Mouse (Mus musculus) lung, embryonic 16.5 days (tissue): ENCODE results near the gene Marco. TPM values are rescaled to one million over a fixed set of nuclear protein-coding genes. Genes with fewer than 3 reads are reported as not detected.
A peak's percentile ranks its signal among the peaks of the same experiment; 100 is the strongest.

Experiments
- ATAC-seq: fragments of 200-750 bp; cut with Nextera tagmentation; 2 replicates; pipeline ENCODE4 v1.8.0; 2017; ENCODE audit warnings: low read depth, mild to moderate bottlenecking, moderate library complexity
- H3K27ac ChIP-seq: fragments of 300-500 bp; sonication (generic); 2 replicates; pipeline ENCODE4 v1.5.1; 2014; ENCODE audit warnings: mild to moderate bottlenecking, control low read depth, low read length
- H3K27me3 ChIP-seq: fragments of 300-500 bp; sonication (generic); 2 replicates; pipeline ENCODE4 v1.6.1; 2014; ENCODE audit warnings: low read depth, low read length, mixed read lengths; ENCODE audit not compliant: control insufficient read depth, insufficient read depth
- H3K36me3 ChIP-seq: fragments of 300-500 bp; sonication (generic); 2 replicates; pipeline ENCODE4 v1.6.1; 2014; ENCODE audit warnings: low read length; ENCODE audit not compliant: control insufficient read depth, insufficient read depth
- H3K4me1 ChIP-seq: fragments of 300-500 bp; sonication (generic); replicated peaks from 2 replicates; pipeline ENCODE4 v1.6.1; 2014; ENCODE audit warnings: low read length, mixed read lengths; ENCODE audit not compliant: control insufficient read depth, insufficient read depth
- H3K4me2 ChIP-seq: fragments of 300-500 bp; sonication (generic); 2 replicates; pipeline ENCODE4 v1.6.1; 2014; ENCODE audit warnings: low read depth, low read length, control low read depth
- H3K4me3 ChIP-seq: fragments of 300-500 bp; sonication (generic); 2 replicates; pipeline ENCODE4 v1.5.1; 2014; ENCODE audit warnings: mild to moderate bottlenecking, low read length, control low read depth
- H3K9ac ChIP-seq: fragments of 300-500 bp; sonication (generic); 2 replicates; pipeline ENCODE4 v1.6.1; 2014; ENCODE audit warnings: low read length, control low read depth
- H3K9me3 ChIP-seq: fragments of 300-500 bp; sonication (generic); 2 replicates; pipeline ENCODE4 v1.6.1; 2016; ENCODE audit warnings: low read length; ENCODE audit not compliant: control insufficient read depth
- WGBS: fragments of 180-500 bp; shearing (Covaris S2); extraction: QIAGEN DNeasy Blood & Tissue Kit; methylation state at CpG from one replicate; pipeline ENCODE4 v1.1.7; 2014; 5-methylcytosine and 5-hydroxymethylcytosine counted together
- polyA plus RNA-seq: library from polyadenylated mRNA; unstranded; fragments of >200 nt; fragmentation: Nextera tagmentation; extraction: Ambion mirVana; gene quantifications from 2 replicates; pipeline ENCODE4 v1.2.1, GENCODE M21; 2015

The Marco gene
- polyA plus RNA-seq, 1 experiment from 2014 or later, result 0.28 TPM

DNA sequence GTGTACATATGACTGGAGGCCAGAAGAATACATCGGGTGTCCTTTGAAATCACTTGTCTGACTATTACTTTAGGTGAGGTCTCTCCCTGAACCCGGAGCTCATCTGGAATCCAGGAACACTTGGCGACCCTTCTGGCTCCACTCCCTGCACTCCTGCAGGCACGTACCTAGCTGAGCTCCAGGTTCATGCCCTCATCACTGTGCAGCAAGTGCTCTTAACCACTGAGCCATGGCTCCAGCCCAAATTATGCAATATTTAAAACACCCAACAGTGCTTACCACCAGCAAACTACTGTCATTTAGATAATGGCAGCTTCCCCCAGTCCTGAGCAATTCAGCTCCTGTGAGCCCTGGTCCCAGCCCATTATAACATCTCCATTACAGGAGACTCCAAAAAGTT lies 4.2 kb upstream of the Marco start:
- WGBS, result 78% methylated on average over 4 of the region's 4 CpGs
- ATAC-seq, result peak; percentile 49; the same call in 1 of the 2 replicates
- H3K4me1 ChIP-seq, result no peaks in the 10 kb centered on the region
- H3K27me3 ChIP-seq, result no peaks in the 10 kb centered on the region
- H3K4me2 ChIP-seq, result no peak overlapping the region
- no peaks in the 10 kb centered on the region for H3K36me3 ChIP-seq
- no peak overlapping the region for H3K9ac ChIP-seq
- no peak overlapping the region for H3K4me3 ChIP-seq
- no peaks in the 10 kb centered on the region for H3K9me3 ChIP-seq
- no peak overlapping the region for H3K27ac ChIP-seq

DNA sequence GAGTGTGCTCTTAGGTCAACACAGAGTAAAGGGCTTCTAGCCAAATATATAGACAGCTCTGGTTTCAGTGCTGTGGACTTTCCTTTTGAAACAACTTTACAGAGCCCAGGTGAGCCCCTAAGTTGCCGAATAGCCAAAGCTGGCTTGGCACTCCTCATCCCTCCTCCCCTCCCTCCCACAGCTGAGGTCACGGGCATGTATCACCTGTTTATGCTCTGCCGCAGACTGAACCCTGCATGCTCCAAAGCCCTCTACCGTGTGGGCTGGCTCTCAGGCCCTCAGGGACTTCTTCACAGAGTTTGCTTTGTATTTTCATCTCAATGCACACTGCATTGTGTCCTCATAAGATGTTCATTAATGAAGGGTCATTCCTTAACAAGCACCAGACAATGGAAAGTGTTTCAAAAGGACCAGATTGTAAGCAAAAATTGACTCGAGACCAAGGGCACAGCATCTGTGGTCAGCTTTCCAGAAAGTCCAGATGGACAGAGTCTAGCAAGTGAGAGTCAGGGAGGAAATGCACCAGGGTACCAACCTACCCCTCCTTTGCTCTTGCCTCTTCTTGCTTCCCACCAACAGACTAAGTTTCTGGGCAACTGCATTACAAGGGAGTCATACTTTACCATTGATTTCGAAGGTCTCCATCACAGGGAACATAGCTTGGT lies 646 bp downstream of the Marco start:
- Histone ChIP-seq H3K4me1 (no peaks in the 10 kb centered on the region), H3K27me3 (no peaks in the 10 kb centered on the region), H3K27ac (no peak overlapping the region), H3K9me3 (no peaks in the 10 kb centered on the region), H3K36me3 (no peaks in the 10 kb centered on the region), H3K4me2 (no peak overlapping the region), H3K9ac (no peak overlapping the region), H3K4me3 (no peak overlapping the region)
- ATAC-seq, result no peak
- WGBS, result 51% methylated on average over 6 of the region's 6 CpGs

- WGBS, result 58% methylated on average over 4 of the region's 4 CpGs
- Histone ChIP-seq H3K9ac (no peak overlapping the region), H3K27ac (no peak overlapping the region), H3K4me2 (no peak overlapping the region), H3K4me1 (no peaks in the 10 kb centered on the region), H3K36me3 (no peaks in the 10 kb centered on the region), H3K9me3 (no peaks in the 10 kb centered on the region), H3K4me3 (no peak overlapping the region), H3K27me3 (no peaks in the 10 kb centered on the region)
- no peak for ATAC-seq
These were observed 3.3 kb downstream of the Marco start for GRCm38 (mm10) chr1:120501496-120501895.

- WGBS, result 71% methylated on average over 4 of the region's 4 CpGs
- Histone ChIP-seq H3K36me3 (no peaks in the 10 kb centered on the region), H3K4me3 (no peak overlapping the region), H3K4me2 (no peak overlapping the region), H3K4me1 (no peaks in the 10 kb centered on the region), H3K9ac (no peak overlapping the region), H3K27me3 (no peaks in the 10 kb centered on the region), H3K9me3 (no peaks in the 10 kb centered on the region), H3K27ac (no peak overlapping the region)
- ATAC-seq, result no peak
These were observed 6.8 kb downstream of the Marco start for GRCm38 (mm10) chr1:120498036-120498435.

DNA sequence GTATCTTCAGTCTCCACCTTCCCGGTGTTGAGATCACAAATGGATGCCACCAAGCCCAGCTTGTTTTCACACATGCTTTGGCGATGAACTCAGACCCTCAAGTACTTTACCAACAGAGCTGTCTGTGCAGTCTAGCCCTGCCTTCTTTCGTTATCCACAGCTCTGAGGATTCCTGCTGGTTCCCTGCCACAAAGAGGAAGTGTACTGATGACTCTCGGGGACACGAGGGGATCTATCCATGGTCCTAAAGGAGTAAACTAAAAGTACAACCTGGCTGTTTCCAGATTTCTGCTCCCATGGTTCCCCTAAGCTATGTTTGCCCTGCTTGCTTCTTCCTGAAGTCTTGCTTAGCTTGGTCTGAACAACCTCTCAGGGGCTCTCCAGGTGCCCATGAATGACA lies 23.9 kb downstream of the Marco start:
- Histone ChIP-seq H3K36me3 (no peaks in the 10 kb centered on the region), H3K9me3 (no peaks in the 10 kb centered on the region), H3K27ac (no peak overlapping the region), H3K27me3 (no peaks in the 10 kb centered on the region), H3K4me1 (no peaks in the 10 kb centered on the region), H3K4me3 (no peak overlapping the region), H3K4me2 (no peak overlapping the region), H3K9ac (no peak overlapping the region)
- no peak for ATAC-seq
- 5% methylated on average over 5 of the region's 5 CpGs for WGBS

- H3K4me1 ChIP-seq, result no peaks in the 10 kb centered on the region
- no peak overlapping the region for H3K4me2 ChIP-seq
- no peak overlapping the region for H3K9ac ChIP-seq
- ATAC-seq, result no peak
- no peaks in the 10 kb centered on the region for H3K27me3 ChIP-seq
- no peak overlapping the region for H3K4me3 ChIP-seq
- H3K36me3 ChIP-seq, result no peaks in the 10 kb centered on the region
- 44% methylated on average over 4 of the region's 4 CpGs for WGBS
- no peaks in the 10 kb centered on the region for H3K9me3 ChIP-seq
- no peak overlapping the region for H3K27ac ChIP-seq
These were observed 30.0 kb downstream of the Marco start for GRCm38 (mm10) chr1:120474825-120475224.

- Histone ChIP-seq H3K27me3 (no peaks in the 10 kb centered on the region), H3K36me3 (no peaks in the 10 kb centered on the region), H3K9me3 (no peaks in the 10 kb centered on the region), H3K27ac (no peak overlapping the region), H3K4me2 (no peak overlapping the region), H3K9ac (no peak overlapping the region), H3K4me3 (no peak overlapping the region), H3K4me1 (no peaks in the 10 kb centered on the region)
- ATAC-seq, result no peak
- 15% methylated on average over 15 of the region's 15 CpGs for WGBS
These were observed 35.9 kb downstream of the Marco start for GRCm38 (mm10) chr1:120468891-120469290.

- Histone ChIP-seq H3K4me3 (no peak overlapping the region), H3K4me1 (no peaks in the 10 kb centered on the region), H3K36me3 (no peaks in the 10 kb centered on the region), H3K4me2 (no peak overlapping the region), H3K27ac (no peak overlapping the region), H3K9ac (no peak overlapping the region), H3K9me3 (no peaks in the 10 kb centered on the region), H3K27me3 (no peaks in the 10 kb centered on the region)
- WGBS, result 77% methylated on average over 2 of the region's 2 CpGs
- no peak for ATAC-seq
These were observed 37.5 kb downstream of the Marco start for GRCm38 (mm10) chr1:120467323-120467722.

- no peak overlapping the region for H3K27ac ChIP-seq
- no peak overlapping the region for H3K4me3 ChIP-seq
- H3K9me3 ChIP-seq, result no peaks in the 10 kb centered on the region
- H3K4me1 ChIP-seq, result no peaks in the 10 kb centered on the region
- H3K9ac ChIP-seq, result no peak overlapping the region
- ATAC-seq, result no peak
- no peaks in the 10 kb centered on the region for H3K36me3 ChIP-seq
- no peak overlapping the region for H3K4me2 ChIP-seq
- no peaks in the 10 kb centered on the region for H3K27me3 ChIP-seq
- WGBS, result 18% methylated on average over 7 of the region's 7 CpGs
These were observed 38.1 kb downstream of the Marco start for GRCm38 (mm10) chr1:120466751-120467150.

GRCm38 (mm10) chr1:120459032-120459431 lies 45.8 kb downstream of the Marco start:
- H3K9me3 ChIP-seq, result no peaks in the 10 kb centered on the region
- no peaks in the 10 kb centered on the region for H3K4me1 ChIP-seq
- no peaks in the 10 kb centered on the region for H3K36me3 ChIP-seq
- H3K27me3 ChIP-seq, result no peaks in the 10 kb centered on the region
- no peak overlapping the region for H3K4me2 ChIP-seq
- no peak for ATAC-seq
- no peak overlapping the region for H3K9ac ChIP-seq
- WGBS, result 73% methylated on average over 6 of the region's 6 CpGs
- no peak overlapping the region for H3K4me3 ChIP-seq
- no peak overlapping the region for H3K27ac ChIP-seq
